In the genomic region with DNA sequence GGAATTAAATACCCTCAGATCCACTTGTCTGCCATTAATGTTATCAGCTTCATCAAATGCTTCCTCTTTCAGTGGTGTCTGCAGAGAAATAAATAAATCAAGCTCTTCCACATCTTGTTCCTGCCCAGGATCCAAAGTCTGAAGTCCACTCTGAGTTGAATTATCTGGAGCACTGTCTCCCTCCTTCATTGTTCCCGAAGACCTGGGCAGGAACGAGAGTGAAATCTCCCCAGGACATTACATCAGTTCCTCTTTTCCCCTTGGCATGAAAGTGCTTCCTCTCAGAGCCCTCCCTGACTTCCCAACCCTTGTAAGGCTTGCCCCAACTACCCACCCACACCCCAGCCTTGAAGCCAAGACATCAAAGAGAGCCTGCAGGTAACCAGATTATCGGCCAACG, we compare ENCODE assay signal across 10 mouse cellular contexts.
DNase-seq lines count a peak whose midpoint lies in the region; ATAC-seq and TF ChIP-seq lines count a peak whose summit lies in the region.
"Had no signal": no experiment of that assay in that cellular context is flagged by ENCODE, and none has a peak within 500 bp of the region (broad histone marks: within the 10 kb centered on the region; RNA-seq: fewer than 3 reads in every experiment).

No protein-coding gene starts in this region.

- TF ChIP-seq EP300 in heart, adult 2 months (IDR thresholded peaks at IDR 0.05; ENCODE audit: insufficient read depth, low read depth, low read length): 0 out of 2 replicates have a peak, but pooled peaks have one; percentile 37

- H3K27me3 ChIP-seq in heart, adult 2 months (ENCODE audit: control insufficient read depth, insufficient read depth, low read length): no peaks in the 10 kb centered on the region
- H3K27me3 ChIP-seq in hindbrain, embryonic 12.5 days: no peaks in the 10 kb centered on the region
- no peaks in the 10 kb centered on the region for H3K27me3 ChIP-seq in forebrain, postnatal 0 days (ENCODE audit: insufficient read depth, low read length)
- H3K27me3 ChIP-seq: embryonic facial prominence, embryonic 12.5 days had no signal

- peaks cover 13% of the 10 kb centered on the region for H3K4me1 ChIP-seq in heart, adult 2 months (ENCODE audit: control insufficient read depth, insufficient read depth, low read length)
- H3K4me1 ChIP-seq in hindbrain, embryonic 12.5 days: no peaks in the 10 kb centered on the region
- no peaks in the 10 kb centered on the region for H3K4me1 ChIP-seq in forebrain, postnatal 0 days (ENCODE audit: insufficient read depth)
- H3K4me1 ChIP-seq: embryonic facial prominence, embryonic 12.5 days had no signal

- H3K9ac ChIP-seq in heart, adult 2 months (ENCODE audit: low read depth, low read length): no peak overlapping the region
- no peak overlapping the region for H3K9ac ChIP-seq in hindbrain, embryonic 12.5 days
- H3K9ac ChIP-seq in forebrain, postnatal 0 days: no peak overlapping the region
- H3K9ac ChIP-seq: embryonic facial prominence, embryonic 12.5 days had no signal

- 42% methylated on average over 4 of the region's 4 CpGs for WGBS in heart, adult 2 months
- 82% methylated on average over 4 of the region's 4 CpGs for WGBS in hindbrain, embryonic 12.5 days
- 86% methylated on average over 4 of the region's 4 CpGs for WGBS in forebrain, postnatal 0 days

- H3K36me3 ChIP-seq in heart, adult 2 months (ENCODE audit: control insufficient read depth, insufficient read depth, low read length): peaks cover 4% of the 10 kb centered on the region
- peaks cover 24% of the 10 kb centered on the region for H3K36me3 ChIP-seq in hindbrain, embryonic 12.5 days
- H3K36me3 ChIP-seq in forebrain, postnatal 0 days (ENCODE audit: insufficient read depth): peaks cover 2% of the 10 kb centered on the region; the same call in 1 of the 2 replicates

- no peaks in the 10 kb centered on the region for H3K9me3 ChIP-seq in hindbrain, embryonic 12.5 days (replicated peaks)
- no peaks in the 10 kb centered on the region for H3K9me3 ChIP-seq in forebrain, postnatal 0 days (ENCODE audit: low read length)

- H3K27ac ChIP-seq in heart, adult 2 months: peak overlapping the region; percentile 71
- no peak overlapping the region for H3K27ac ChIP-seq in hindbrain, embryonic 12.5 days
- no peak overlapping the region for H3K27ac ChIP-seq in forebrain, postnatal 0 days (ENCODE audit: low read depth, low read length)
- H3K27ac ChIP-seq: embryonic facial prominence, embryonic 12.5 days had no signal

- peak; percentile 67 for ATAC-seq in megakaryocyte, adult 5-6 weeks (ENCODE audit: poor library complexity, severe bottlenecking)
- no peak for ATAC-seq in hindbrain, embryonic 12.5 days (ENCODE audit: low FRiP score)
- ATAC-seq in forebrain, postnatal 0 days: no peak

- 0 out of 2 replicates have a peak, but pooled peaks have one; percentile 9 for TF ChIP-seq POLR2A in heart, adult 2 months (IDR thresholded peaks at IDR 0.05; ENCODE audit: insufficient read depth, low read depth, low read length)

- 0 out of 2 replicates have a peak overlapping the region, but pooled peaks have one; percentile 14 for H3K4me3 ChIP-seq in heart, adult 2 months
- H3K4me3 ChIP-seq in hindbrain, embryonic 12.5 days: no peak overlapping the region
- H3K4me3 ChIP-seq in forebrain, postnatal 0 days (ENCODE audit: low read depth, low read length): no peak overlapping the region
- H3K4me3 ChIP-seq: embryonic facial prominence, embryonic 12.5 days had no signal

- peak; percentile 44 to 68 for DNase-seq in heart, adult 18-20 months
- no peak for DNase-seq in heart, postnatal 25 days (ENCODE audit: low spot score)
- DNase-seq in heart, adult 2 months: peak in 1 of 2 experiments; percentile 43
- DNase-seq in kidney, adult 9 months: peak; percentile 89
- no peak for DNase-seq in natural killer cell, adult 2 months (ENCODE audit: low spot score in 2 of 2)
- DNase-seq in forebrain, postnatal 0 days: no peak
- DNase-seq: gastrocnemius, postnatal 10 days had no signal

- intact Hi-C loops in heart, postnatal 25 days (cut with DNase I): loop anchor here (5.0 kb wide), 1 partner anchor 281 kb away; no protein-coding TSS in a partner anchor
- intact Hi-C loops in heart, adult 2 months (cut with DNase I): loop anchor here (2.0 to 5.0 kb wide), 4 partner anchors 51 to 281 kb away; partner anchors contain the start of gene Etv6

- no peak for TF ChIP-seq CTCF in heart, adult 2 months (IDR thresholded peaks at IDR 0.05)
- no peak for TF ChIP-seq CTCF in forebrain, postnatal 0 days (IDR thresholded peaks at IDR 0.05; ENCODE audit: low read depth)

- no peaks in the 10 kb centered on the region for H3K79me2 ChIP-seq in heart, adult 2 months (replicated peaks; ENCODE audit: control insufficient read depth, insufficient read depth, low read length)

- H3K4me2 ChIP-seq in hindbrain, embryonic 12.5 days (replicated peaks): no peak overlapping the region
- no peak overlapping the region for H3K4me2 ChIP-seq in forebrain, postnatal 0 days (ENCODE audit: low read depth)
- H3K4me2 ChIP-seq: embryonic facial prominence, embryonic 12.5 days had no signal

Comparison
In these comparisons a context has a peak if more than half of its experiments do, and no peak if none do; other contexts are left out.
1. DNase-seq: peak in heart, adult 18-20 months (2 of 2) and kidney, adult 9 months (single experiment); none in heart, postnatal 25 days (single experiment), natural killer cell, adult 2 months (0 of 2) and forebrain, postnatal 0 days (single experiment).